Mouse (Mus musculus) hindbrain, postnatal 0 days (tissue): ENCODE results near the gene Gm20662. TPM values are rescaled to one million over a fixed set of nuclear protein-coding genes. Genes with fewer than 3 reads are reported as not detected.

ENCODE experiments used
- ATAC-seq: fragments of 200-750 bp; cut with Nextera tagmentation; 2 replicates; pipeline ENCODE4 v1.8.0; 2017; ENCODE audit warnings: mild to moderate bottlenecking, moderate TSS enrichment, moderate library complexity
- DNase-seq: peaks from one replicate; pipeline ENCODE4 v3.0.0-alpha.2; 2015; ENCODE audit warnings: low spot score
- H3K27ac ChIP-seq: fragments of 300-500 bp; sonication (generic); 2 replicates; pipeline ENCODE4 v1.5.1; 2014; ENCODE audit warnings: mild to moderate bottlenecking
- H3K27me3 ChIP-seq: fragments of 300-500 bp; sonication (generic); 2 replicates; pipeline ENCODE4 v1.6.1; 2014; ENCODE audit warnings: low read length, mixed read lengths; ENCODE audit not compliant: insufficient read depth
- H3K36me3 ChIP-seq: fragments of 300-500 bp; sonication (generic); 2 replicates; pipeline ENCODE4 v1.6.1; 2014; ENCODE audit warnings: low read length, mixed read lengths; ENCODE audit not compliant: insufficient read depth
- H3K4me1 ChIP-seq: fragments of 300-500 bp; sonication (generic); 2 replicates; pipeline ENCODE4 v1.6.1; 2014; ENCODE audit warnings: antibody characterized with exemption, low read length, mixed read lengths; ENCODE audit not compliant: insufficient read depth
- H3K4me2 ChIP-seq: fragments of 300-500 bp; sonication (generic); 2 replicates; pipeline ENCODE4 v1.6.1; 2014; ENCODE audit warnings: low read depth, mild to moderate bottlenecking, low read length, moderate library complexity, mixed read lengths
- H3K4me3 ChIP-seq: fragments of 300-500 bp; sonication (generic); 2 replicates; pipeline ENCODE4 v1.5.1; 2014; ENCODE audit warnings: low read length
- H3K9ac ChIP-seq: fragments of 300-500 bp; sonication (generic); replicated peaks from 2 replicates; pipeline ENCODE4 v1.6.1; 2014; ENCODE audit warnings: mild to moderate bottlenecking, low read length, moderate library complexity, mixed read lengths
- H3K9me3 ChIP-seq: fragments of 300-500 bp; sonication (generic); 2 replicates; pipeline ENCODE4 v1.6.1; 2016; ENCODE audit warnings: low read length, mixed read lengths
- CTCF ChIP-seq: IDR thresholded peaks from 2 replicates; pipeline ENCODE4 v1.5.1; 2016; ENCODE audit warnings: antibody characterized with exemption, control low read depth, low read depth
- WGBS: fragments of 180-500 bp; shearing (Covaris S2); extraction: QIAGEN DNeasy Blood & Tissue Kit; methylation state at CpG from one replicate; pipeline ENCODE4 v1.1.7; 2014; 5-methylcytosine and 5-hydroxymethylcytosine counted together
- polyA plus RNA-seq: library from polyadenylated mRNA; unstranded; fragments of >200 nt; fragmentation: Nextera tagmentation; extraction: Ambion mirVana; gene quantifications from 2 replicates; pipeline ENCODE4 v1.2.1, GENCODE M21; 2015
- total RNA-seq: library from RNA; depleted of rRNA; stranded (reverse); fragments of >200 nt; gene quantifications from 2 replicates; pipeline ENCODE4 v1.2.3, GENCODE M21; 2014

Gene Gm20662
- total and polyA plus RNA-seq, 2 experiments from 2014 or later: 3.3 TPM; not detected in 1

DNA sequence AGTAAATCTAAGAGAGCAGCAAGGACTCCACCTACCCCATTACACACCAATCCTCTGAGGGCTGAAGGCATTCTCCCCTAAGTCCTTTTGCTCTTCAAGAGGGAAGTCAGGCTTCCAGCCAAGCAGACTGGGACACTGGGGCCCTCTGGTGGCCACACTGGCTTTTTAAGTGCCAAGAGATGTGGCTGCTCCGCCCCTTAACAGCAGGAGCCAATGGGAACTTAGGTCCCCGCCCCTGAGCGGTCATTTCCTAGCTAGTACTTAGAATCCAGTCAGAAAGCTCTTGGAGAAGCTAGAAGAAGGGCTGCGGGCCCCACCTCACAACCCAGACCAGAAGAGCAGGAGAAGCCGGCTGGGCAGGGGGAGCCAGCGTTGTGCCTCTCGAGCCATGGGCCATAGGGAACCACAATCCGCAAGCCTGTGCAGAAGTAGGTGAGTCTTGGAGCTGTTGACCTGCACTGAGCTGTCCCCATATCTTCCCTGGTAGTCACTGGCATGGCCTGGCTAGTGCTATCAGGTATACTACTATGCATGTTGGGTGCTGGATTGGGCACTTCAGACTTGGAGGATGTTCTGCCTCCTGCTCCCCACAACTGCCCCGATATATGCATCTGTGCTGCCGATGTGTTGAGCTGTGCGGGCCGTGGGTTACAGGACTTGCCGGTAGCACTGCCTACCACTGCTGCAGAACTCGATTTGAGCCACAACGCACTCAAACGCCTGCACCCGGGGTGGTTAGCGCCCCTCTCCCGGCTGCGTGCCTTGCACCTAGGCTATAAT lies 56.9 kb downstream of the Gm20662 start, which contains the start of gene Amigo3:
TSS of gene Amigo3 (plus strand) at position 275 of the 780 bp plus-strand sequence.
- H3K4me1 ChIP-seq: peaks cover 8% of the 10 kb centered on the region; the same call in 1 of the 2 replicates
- DNase-seq: peak; percentile 98
- H3K9me3 ChIP-seq: no peaks in the 10 kb centered on the region
- H3K4me3 ChIP-seq: no peak within 1 kb of the TSS
- H3K4me2 ChIP-seq: peak within 1 kb of the TSS; percentile 34; the same call in 1 of the 2 replicates
- WGBS: 60% methylated on average over 20 of the region's 20 CpGs
- H3K27me3 ChIP-seq: no peaks in the 10 kb centered on the region
- no peak within 1 kb of the TSS for H3K9ac ChIP-seq
- ATAC-seq: peak; percentile 53
- H3K36me3 ChIP-seq: peaks cover 36% of the 10 kb centered on the region
- TF ChIP-seq CTCF: peak; percentile 91
- peak within 1 kb of the TSS; percentile 20; the same call in 1 of the 2 replicates for H3K27ac ChIP-seq

DNA sequence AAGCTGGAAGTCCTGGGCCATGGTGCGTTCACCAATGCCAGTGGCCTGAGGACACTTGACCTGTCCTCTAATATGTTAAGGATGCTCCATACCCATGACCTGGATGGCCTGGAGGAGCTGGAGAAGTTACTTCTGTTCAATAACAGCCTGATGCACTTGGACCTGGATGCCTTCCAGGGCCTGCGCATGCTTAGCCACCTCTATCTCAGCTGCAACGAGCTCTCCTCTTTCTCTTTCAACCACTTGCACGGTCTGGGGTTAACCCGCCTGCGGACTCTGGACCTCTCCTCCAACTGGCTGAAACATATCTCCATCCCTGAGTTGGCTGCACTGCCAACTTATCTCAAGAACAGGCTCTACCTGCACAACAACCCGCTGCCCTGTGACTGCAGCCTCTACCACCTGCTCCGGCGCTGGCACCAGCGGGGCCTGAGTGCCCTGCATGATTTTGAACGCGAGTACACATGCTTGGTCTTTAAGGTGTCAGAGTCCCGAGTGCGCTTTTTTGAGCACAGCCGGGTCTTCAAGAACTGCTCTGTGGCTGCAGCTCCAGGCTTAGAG lies 57.6 kb downstream of the Gm20662 start:
- ATAC-seq: no peak
- TF ChIP-seq CTCF: no peak
- H3K27ac ChIP-seq: no peak overlapping the region
- H3K4me1 ChIP-seq: peaks cover 8% of the 10 kb centered on the region; the same call in 1 of the 2 replicates
- WGBS: 92% methylated on average over 15 of the region's 15 CpGs
- DNase-seq: no peak
- no peak overlapping the region for H3K9ac ChIP-seq
- no peak overlapping the region for H3K4me2 ChIP-seq
- no peaks in the 10 kb centered on the region for H3K9me3 ChIP-seq
- H3K4me3 ChIP-seq: no peak overlapping the region
- H3K36me3 ChIP-seq: peaks cover 42% of the 10 kb centered on the region
- H3K27me3 ChIP-seq: no peaks in the 10 kb centered on the region

DNA sequence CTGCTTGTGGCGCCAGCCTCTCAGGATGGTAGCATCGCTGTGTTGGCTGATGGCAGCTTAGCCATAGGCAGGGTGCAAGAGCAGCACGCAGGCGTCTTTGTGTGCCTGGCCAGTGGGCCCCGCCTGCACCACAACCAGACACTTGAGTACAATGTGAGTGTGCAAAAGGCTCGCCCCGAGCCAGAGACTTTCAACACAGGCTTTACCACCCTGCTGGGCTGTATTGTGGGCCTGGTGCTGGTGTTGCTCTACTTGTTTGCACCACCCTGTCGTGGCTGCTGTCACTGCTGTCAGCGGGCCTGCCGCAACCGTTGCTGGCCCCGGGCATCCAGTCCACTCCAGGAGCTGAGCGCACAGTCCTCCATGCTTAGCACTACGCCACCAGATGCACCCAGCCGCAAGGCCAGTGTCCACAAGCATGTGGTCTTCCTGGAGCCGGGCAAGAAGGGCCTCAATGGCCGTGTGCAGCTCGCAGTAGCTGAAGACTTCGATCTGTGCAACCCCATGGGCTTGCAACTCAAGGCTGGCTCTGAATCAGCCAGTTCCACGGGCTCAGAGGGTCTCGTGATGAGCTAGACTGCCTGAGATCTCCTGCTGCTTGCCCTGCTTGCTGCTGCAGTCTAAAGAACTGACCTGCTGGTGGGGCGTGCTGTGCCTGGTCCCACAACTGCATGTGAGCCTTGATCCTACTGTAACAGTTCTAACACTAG lies 58.3 kb downstream of the Gm20662 start:
- TF ChIP-seq CTCF: no peak
- peaks cover 7% of the 10 kb centered on the region; the same call in 1 of the 2 replicates for H3K4me1 ChIP-seq
- H3K9me3 ChIP-seq: no peaks in the 10 kb centered on the region
- no peak overlapping the region for H3K27ac ChIP-seq
- DNase-seq (no peak), ATAC-seq (no peak)
- no peak overlapping the region for H3K9ac ChIP-seq
- peaks cover 48% of the 10 kb centered on the region for H3K36me3 ChIP-seq
- H3K4me3 ChIP-seq: no peak overlapping the region
- no peaks in the 10 kb centered on the region for H3K27me3 ChIP-seq
- no peak overlapping the region for H3K4me2 ChIP-seq
- WGBS: 88% methylated on average over 22 of the region's 22 CpGs

DNA sequence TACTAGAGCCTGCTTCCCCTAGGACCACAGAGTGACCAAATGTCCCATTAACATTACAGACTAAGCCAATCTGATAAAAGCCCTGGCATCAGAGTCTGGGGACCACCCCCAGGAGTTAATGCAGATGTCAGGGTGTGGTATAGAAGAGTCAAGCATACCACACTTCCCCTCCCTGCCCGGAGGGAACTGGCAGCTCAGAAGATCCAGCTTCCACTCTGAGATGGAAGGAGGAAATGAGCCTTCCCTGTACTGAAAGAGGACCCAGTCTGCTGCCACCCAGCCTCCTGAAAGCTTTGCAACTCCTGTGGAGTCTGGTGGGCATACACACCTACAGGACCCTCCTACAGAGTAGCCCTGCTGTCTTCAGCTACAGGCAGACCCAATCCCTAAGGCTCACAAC lies 58.9 kb downstream of the Gm20662 start:
- 95% methylated on average over 1 of the region's 1 CpGs for WGBS
- DNase-seq (no peak), ATAC-seq (no peak)
- no peak overlapping the region for H3K27ac ChIP-seq
- H3K9me3 ChIP-seq: no peaks in the 10 kb centered on the region
- no peak for TF ChIP-seq CTCF
- no peak overlapping the region for H3K4me3 ChIP-seq
- no peak overlapping the region for H3K9ac ChIP-seq
- H3K36me3 ChIP-seq: peaks cover 48% of the 10 kb centered on the region
- 0 out of 2 replicates have a peak, but pooled peaks cover 2% of the 10 kb centered on the region for H3K4me1 ChIP-seq
- H3K27me3 ChIP-seq: no peaks in the 10 kb centered on the region
- H3K4me2 ChIP-seq: no peak overlapping the region

DNA sequence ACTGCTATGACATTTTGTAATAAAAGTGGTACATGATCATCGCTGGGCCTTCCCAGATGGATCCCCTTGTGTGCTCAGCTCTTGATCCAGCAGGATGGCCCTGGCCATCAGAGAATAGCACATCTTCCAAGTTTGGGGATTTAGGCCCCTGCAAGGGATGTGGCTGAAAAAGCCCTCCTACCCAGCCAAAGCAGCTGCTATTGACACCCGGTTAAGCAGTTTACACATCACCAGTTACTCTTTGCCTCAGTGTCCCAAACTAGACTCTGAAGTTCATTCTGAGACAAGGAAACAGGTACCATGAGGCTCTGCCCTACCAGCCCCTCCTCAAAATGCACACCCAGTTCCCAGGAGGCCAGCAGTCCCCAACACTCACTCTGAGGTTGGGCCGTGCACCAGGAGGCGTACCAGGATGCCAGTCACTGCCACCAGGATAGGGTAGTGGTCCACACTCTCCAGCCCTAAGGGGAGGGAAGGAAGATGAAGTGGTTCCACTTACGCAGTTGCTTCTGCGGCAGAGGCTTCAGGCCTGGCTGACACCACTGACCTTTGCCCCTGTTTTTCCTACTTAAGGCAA lies 59.6 kb downstream of the Gm20662 start:
- no peaks in the 10 kb centered on the region for H3K9me3 ChIP-seq
- WGBS: 87% methylated on average over 6 of the region's 6 CpGs
- no peak overlapping the region for H3K9ac ChIP-seq
- H3K4me1 ChIP-seq: no peaks in the 10 kb centered on the region
- TF ChIP-seq CTCF: no peak
- no peak overlapping the region for H3K27ac ChIP-seq
- DNase-seq (no peak), ATAC-seq (no peak)
- no peak overlapping the region for H3K4me3 ChIP-seq
- no peak overlapping the region for H3K4me2 ChIP-seq
- no peaks in the 10 kb centered on the region for H3K27me3 ChIP-seq
- peaks cover 48% of the 10 kb centered on the region for H3K36me3 ChIP-seq
